Mouse (Mus musculus): Measurements from ENCODE around the gene Pxdn. TPM values are rescaled to one million over a fixed set of nuclear protein-coding genes. Genes with fewer than 3 reads are reported as not detected.

The Pxdn gene
- total RNA-seq, 2 experiments from 2014 or later, result 82.6 to 83.3 TPM

- DNase-seq, result no peak
- intact Hi-C loops (cut with DNase I), result no loop called here
Measured at GRCm38 (mm10) chr12:30020447-30020846, 83.0 kb downstream of the Pxdn start.

GRCm38 (mm10) chr12:30023491-30023890 lies 86.1 kb downstream of the Pxdn start:
- intact Hi-C loops (cut with DNase I), result no loop called here
- DNase-seq, result no peak

GRCm38 (mm10) chr12:30024264-30024825 lies 86.9 kb downstream of the Pxdn start:
- no peak for DNase-seq
- intact Hi-C loops (cut with DNase I), result no loop called here

GRCm38 (mm10) chr12:30027721-30028340 lies 90.4 kb downstream of the Pxdn start:
- intact Hi-C loops (cut with DNase I), result no loop called here
- no peak for DNase-seq

GRCm38 (mm10) chr12:30029111-30029510 lies 91.7 kb downstream of the Pxdn start:
- intact Hi-C loops (cut with DNase I), result no loop called here

GRCm38 (mm10) chr12:30030571-30030970 lies 93.2 kb downstream of the Pxdn start:
- no peak for DNase-seq
- intact Hi-C loops (cut with DNase I), result no loop called here

More at GRCm38 (mm10) chr12:30029111-30029510, 91.7 kb downstream of the Pxdn start:
- no peak for DNase-seq

- no peak for DNase-seq
- intact Hi-C loops (cut with DNase I), result no loop called here
Measured at GRCm38 (mm10) chr12:30034681-30035080, 97.3 kb downstream of the Pxdn start.

- intact Hi-C loops (cut with DNase I), result no loop called here
- DNase-seq, result no peak
Measured at GRCm38 (mm10) chr12:30035406-30035805, 98.0 kb downstream of the Pxdn start.

GRCm38 (mm10) chr12:30035841-30036568 lies 98.6 kb downstream of the Pxdn start:
- intact Hi-C loops (cut with DNase I), result no loop called here
- DNase-seq, result no peak

- peak; percentile 49 for DNase-seq
- intact Hi-C loops (cut with DNase I), result no loop called here
Measured at GRCm38 (mm10) chr12:30036569-30037055, 99.2 kb downstream of the Pxdn start.

- intact Hi-C loops (cut with DNase I), result no loop called here
- peak; percentile 57 for DNase-seq
Measured at GRCm38 (mm10) chr12:30039565-30039964, 102.2 kb downstream of the Pxdn start.

GRCm38 (mm10) chr12:30040150-30040549 lies 102.7 kb downstream of the Pxdn start:
- DNase-seq, result peak; percentile 41
- intact Hi-C loops (cut with DNase I), result no loop called here

- DNase-seq, result no peak
- intact Hi-C loops (cut with DNase I), result no loop called here
Measured at GRCm38 (mm10) chr12:30048848-30049247, 111.4 kb downstream of the Pxdn start.

- intact Hi-C loops (cut with DNase I), result loop anchor here (2.0 to 10.0 kb wide), 3 partner anchors 155 to 527 kb away; partner anchors contain the start of gene Sntg2
- DNase-seq, result no peak
Measured at GRCm38 (mm10) chr12:30049818-30050217, 112.4 kb downstream of the Pxdn start.

GRCm38 (mm10) chr12:30050235-30050634 lies 112.8 kb downstream of the Pxdn start:
- DNase-seq, result peak; percentile 67
- intact Hi-C loops (cut with DNase I), result loop anchor here (2.0 to 10.0 kb wide), 3 partner anchors 155 to 527 kb away; partner anchors contain the start of gene Sntg2

GRCm38 (mm10) chr12:30054761-30055540 lies 117.5 kb downstream of the Pxdn start:
- intact Hi-C loops (cut with DNase I), result loop anchor here (10.0 kb wide), 1 partner anchor 150 kb away; no protein-coding TSS in a partner anchor
- no peak for DNase-seq

- intact Hi-C loops (cut with DNase I), result loop anchor here (10.0 kb wide), 1 partner anchor 147 kb away; no protein-coding TSS in a partner anchor
- DNase-seq, result no peak
Measured at GRCm38 (mm10) chr12:30058044-30058443, 120.6 kb downstream of the Pxdn start.

GRCm38 (mm10) chr12:30061503-30062117 lies 124.2 kb downstream of the Pxdn start:
- intact Hi-C loops (cut with DNase I), result no loop called here
- DNase-seq, result no peak

- intact Hi-C loops (cut with DNase I), result no loop called here
- DNase-seq, result no peak
Measured at GRCm38 (mm10) chr12:30062118-30062505, 124.7 kb downstream of the Pxdn start.
